Mouse (Mus musculus) kidney, postnatal 0 days (tissue): ENCODE data around the gene Satb2. TPM values are rescaled to one million over a fixed set of nuclear protein-coding genes. Genes with fewer than 3 reads are reported as not detected.

ENCODE experiments used
- ATAC-seq: fragments of 200-750 bp; cut with Nextera tagmentation; replicated peaks from 2 replicates; pipeline ENCODE4 v1.8.0; 2017; ENCODE audit warnings: low read depth, moderate number of reproducible peaks, moderate TSS enrichment, moderate library complexity; ENCODE audit not compliant: low FRiP score
- DNase-seq: peaks from one replicate; pipeline ENCODE4 v3.0.0-alpha.2; 2016; ENCODE audit warnings: low spot score
- H3K27ac ChIP-seq: fragments of 300-500 bp; sonication (generic); 2 replicates; pipeline ENCODE4 v1.5.1; 2014; ENCODE audit warnings: mild to moderate bottlenecking
- H3K27me3 ChIP-seq: fragments of 300-500 bp; sonication (generic); 2 replicates; pipeline ENCODE4 v1.6.1; 2014; ENCODE audit warnings: low read length, mixed read lengths; ENCODE audit not compliant: insufficient read depth
- H3K36me3 ChIP-seq: fragments of 300-500 bp; sonication (generic); 2 replicates; pipeline ENCODE4 v1.6.1; 2014; ENCODE audit warnings: low read length, mixed read lengths; ENCODE audit not compliant: insufficient read depth
- H3K4me1 ChIP-seq: fragments of 300-500 bp; sonication (generic); replicated peaks from 2 replicates; pipeline ENCODE4 v1.6.1; 2014; ENCODE audit warnings: antibody characterized with exemption, low read length, mixed read lengths; ENCODE audit not compliant: insufficient read depth
- H3K4me2 ChIP-seq: fragments of 300-500 bp; sonication (generic); 2 replicates; pipeline ENCODE4 v1.6.1; 2014; ENCODE audit warnings: mild to moderate bottlenecking, low read length, moderate library complexity, mixed read lengths
- H3K4me3 ChIP-seq: fragments of 300-500 bp; sonication (generic); replicated peaks from 2 replicates; pipeline ENCODE4 v1.5.1; 2014; ENCODE audit warnings: low read depth, low read length
- H3K9ac ChIP-seq: fragments of 300-500 bp; sonication (generic); 2 replicates; pipeline ENCODE4 v1.6.1; 2014; ENCODE audit warnings: low read depth, low read length
- H3K9me3 ChIP-seq: fragments of 300-500 bp; sonication (generic); replicated peaks from 2 replicates; pipeline ENCODE4 v1.6.1; 2016; ENCODE audit warnings: low read length, inconsistent platforms, mixed read lengths
- CTCF ChIP-seq: IDR thresholded peaks from 2 replicates; pipeline ENCODE4 v1.5.1; 2016; ENCODE audit warnings: antibody characterized with exemption, low read depth, mild to moderate bottlenecking, moderate library complexity
- WGBS: fragments of 180-500 bp; shearing (Covaris S2); extraction: QIAGEN DNeasy Blood & Tissue Kit; methylation state at CpG from one replicate; pipeline ENCODE4 v1.1.7; 2014; 5-methylcytosine and 5-hydroxymethylcytosine counted together
- polyA plus RNA-seq: library from polyadenylated mRNA; unstranded; fragments of >200 nt; fragmentation: Nextera tagmentation; extraction: Ambion mirVana; gene quantifications from 2 replicates; pipeline ENCODE4 v1.2.1, GENCODE M21; 2015

The Satb2 gene
- polyA plus RNA-seq, 1 experiment from 2014 or later, result 2.8 TPM

- Histone ChIP-seq H3K27ac (no peak overlapping the region), H3K36me3 (no peaks in the 10 kb centered on the region), H3K27me3 (peaks cover 41% of the 10 kb centered on the region), H3K4me3 (no peak overlapping the region), H3K9ac (no peak overlapping the region), H3K4me1 (peaks cover 12% of the 10 kb centered on the region; the same call in 1 of the 2 replicates), H3K9me3 (no peaks in the 10 kb centered on the region), H3K4me2 (0 out of 2 replicates have a peak overlapping the region, but pooled peaks have one; percentile 3)
- no peak for TF ChIP-seq CTCF
- ATAC-seq (no peak), DNase-seq (peak; percentile 18)
- 8% methylated on average over 12 of the region's 12 CpGs for WGBS
These were observed 2.9 kb downstream of the Satb2 start for GRCm38 (mm10) chr1:56975546-56975945.

- no peak overlapping the region for H3K27ac ChIP-seq
- H3K4me2 ChIP-seq, result no peak overlapping the region
- H3K4me3 ChIP-seq, result no peak overlapping the region
- no peak for TF ChIP-seq CTCF
- H3K9me3 ChIP-seq, result no peaks in the 10 kb centered on the region
- DNase-seq (peak; percentile 26), ATAC-seq (no peak)
- peaks cover 12% of the 10 kb centered on the region; the same call in 1 of the 2 replicates for H3K4me1 ChIP-seq
- peaks cover 40% of the 10 kb centered on the region for H3K27me3 ChIP-seq
- no peaks in the 10 kb centered on the region for H3K36me3 ChIP-seq
- no peak overlapping the region for H3K9ac ChIP-seq
- WGBS, result 8% methylated on average over 14 of the region's 14 CpGs
These were observed 4.3 kb downstream of the Satb2 start for GRCm38 (mm10) chr1:56974187-56974586.

GRCm38 (mm10) chr1:56973593-56973950, 4.9 kb downstream of the Satb2 start:
- no peaks in the 10 kb centered on the region for H3K36me3 ChIP-seq
- H3K9ac ChIP-seq, result no peak overlapping the region
- WGBS, result under 1% methylated on average over 16 of the region's 16 CpGs
- no peak for TF ChIP-seq CTCF
- H3K9me3 ChIP-seq, result no peaks in the 10 kb centered on the region
- peak overlapping the region; percentile 95 for H3K4me2 ChIP-seq
- peaks cover 44% of the 10 kb centered on the region for H3K27me3 ChIP-seq
- peak overlapping the region; percentile 85; the same call in 1 of the 2 replicates for H3K27ac ChIP-seq
- H3K4me3 ChIP-seq, result peak overlapping the region; percentile 62
- DNase-seq, result no peak
- peaks cover 12% of the 10 kb centered on the region; the same call in 1 of the 2 replicates for H3K4me1 ChIP-seq
- no peak; the same call in 1 of the 2 replicates for ATAC-seq

DNA sequence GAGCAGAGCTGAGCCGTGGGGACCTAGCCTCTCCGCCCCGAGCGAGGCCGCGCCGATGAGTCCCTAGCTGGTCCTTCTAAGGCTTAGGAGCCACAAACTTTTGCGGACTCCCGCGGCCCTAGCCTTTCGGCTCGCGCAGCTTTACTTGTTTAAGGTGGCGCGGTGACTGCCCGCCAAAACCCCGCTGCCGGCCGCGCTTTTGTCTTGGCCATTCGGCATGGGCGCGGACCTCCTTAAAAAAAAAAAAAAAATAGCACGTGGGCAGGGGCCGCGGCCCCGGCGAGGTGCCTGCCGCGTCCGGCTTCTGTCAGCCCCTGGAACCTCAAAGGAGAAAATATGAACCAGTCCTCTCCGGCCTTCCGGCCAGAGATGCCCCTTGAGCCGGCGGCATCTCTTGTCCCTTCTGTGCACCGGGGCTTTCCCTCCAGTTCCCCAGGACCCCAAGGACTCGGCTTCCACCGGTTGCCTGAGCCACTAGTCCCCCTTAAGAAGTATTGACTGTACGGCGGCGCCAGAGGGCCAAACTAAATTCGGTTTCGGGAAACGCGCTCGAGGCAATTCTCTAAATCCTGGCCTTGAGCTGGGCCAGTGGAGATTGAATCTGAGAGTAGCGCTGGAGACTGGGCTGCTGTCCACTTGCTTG, 5.4 kb downstream of the Satb2 start:
- H3K27ac ChIP-seq, result peak overlapping the region; percentile 85
- TF ChIP-seq CTCF, result no peak
- no peaks in the 10 kb centered on the region for H3K9me3 ChIP-seq
- H3K4me3 ChIP-seq, result peak overlapping the region; percentile 62
- H3K9ac ChIP-seq, result peak overlapping the region; percentile 55
- WGBS, result under 1% methylated on average over 47 of the region's 47 CpGs
- H3K4me2 ChIP-seq, result peak overlapping the region; percentile 95
- H3K36me3 ChIP-seq, result no peaks in the 10 kb centered on the region
- ATAC-seq, result peak; percentile 65
- peak; percentile 96 for DNase-seq
- peaks cover 12% of the 10 kb centered on the region; the same call in 1 of the 2 replicates for H3K4me1 ChIP-seq
- H3K27me3 ChIP-seq, result peaks cover 41% of the 10 kb centered on the region

GRCm38 (mm10) chr1:56972251-56972949, 6.0 kb downstream of the Satb2 start:
- Histone ChIP-seq H3K36me3 (no peaks in the 10 kb centered on the region), H3K4me3 (peak overlapping the region; percentile 62), H3K27me3 (peaks cover 39% of the 10 kb centered on the region), H3K27ac (peak overlapping the region; percentile 85), H3K9ac (peak overlapping the region; percentile 55), H3K4me2 (peak overlapping the region; percentile 95), H3K4me1 (peaks cover 11% of the 10 kb centered on the region; the same call in 1 of the 2 replicates), H3K9me3 (no peaks in the 10 kb centered on the region)
- WGBS, result under 1% methylated on average over 68 of the region's 83 CpGs
- no peak for TF ChIP-seq CTCF
- peak; percentile 33 for ATAC-seq
- DNase-seq, result peak; percentile 46

- Histone ChIP-seq H3K9me3 (no peaks in the 10 kb centered on the region), H3K27ac (no peak overlapping the region), H3K4me1 (peaks cover 9% of the 10 kb centered on the region; the same call in 1 of the 2 replicates), H3K36me3 (no peaks in the 10 kb centered on the region), H3K9ac (peak overlapping the region; percentile 55), H3K4me2 (peak overlapping the region; percentile 95), H3K27me3 (peaks cover 34% of the 10 kb centered on the region), H3K4me3 (peak overlapping the region; percentile 62)
- peak; percentile 55; the same call in 1 of the 2 replicates for ATAC-seq
- under 1% methylated on average over 22 of the region's 23 CpGs for WGBS
- TF ChIP-seq CTCF, result no peak
- no peak for DNase-seq
These were observed 6.6 kb downstream of the Satb2 start for GRCm38 (mm10) chr1:56971942-56972250.
